Mouse (Mus musculus) stomach, embryonic 14.5 days (tissue): ENCODE measurements at regions not wholly inside any gene's neighbourhood (a gene's known extent, or its start where the extent isn't known, plus 50 kb on each side); places are given as distances from the start of the nearest gene placed in this dataset.

ENCODE experiments used
- ATAC-seq: fragments of 200-750 bp; cut with Nextera tagmentation; 2 replicates; pipeline ENCODE4 v1.8.0; 2017; ENCODE audit warnings: low read depth, moderate TSS enrichment; ENCODE audit not compliant: insufficient number of reproducible peaks, insufficient read depth, low FRiP score
- H3K27ac ChIP-seq: fragments of 300-500 bp; sonication (generic); 2 replicates; pipeline ENCODE4 v1.5.1; 2014; ENCODE audit warnings: mild to moderate bottlenecking, low read length, moderate library complexity, mixed read lengths
- H3K27me3 ChIP-seq: fragments of 300-500 bp; sonication (generic); 2 replicates; pipeline ENCODE4 v1.6.1; 2014; ENCODE audit warnings: low read length, control low read depth, mixed read lengths; ENCODE audit not compliant: control insufficient read depth, insufficient read depth
- H3K36me3 ChIP-seq: fragments of 300-500 bp; sonication (generic); 2 replicates; pipeline ENCODE4 v1.6.1; 2014; ENCODE audit warnings: mild to moderate bottlenecking, control low read depth, low read length, moderate library complexity, mixed read lengths; ENCODE audit not compliant: control insufficient read depth, insufficient read depth
- H3K4me1 ChIP-seq: fragments of 300-500 bp; sonication (generic); 2 replicates; pipeline ENCODE4 v1.6.1; 2014; ENCODE audit warnings: low read length, control low read depth, mixed read lengths; ENCODE audit not compliant: control insufficient read depth, insufficient read depth
- H3K4me2 ChIP-seq: fragments of 300-500 bp; sonication (generic); replicated peaks from 2 replicates; pipeline ENCODE4 v1.6.1; 2014; ENCODE audit warnings: low read depth, low read length, control low read depth
- H3K4me3 ChIP-seq: fragments of 300-500 bp; sonication (generic); 2 replicates; pipeline ENCODE4 v1.5.1; 2014; ENCODE audit warnings: low read depth, low read length, control low read depth
- H3K9ac ChIP-seq: fragments of 300-500 bp; sonication (generic); replicated peaks from 2 replicates; pipeline ENCODE4 v1.6.1; 2014; ENCODE audit warnings: low read depth, mild to moderate bottlenecking, control low read depth, low read length, moderate library complexity, mixed read lengths
- H3K9me3 ChIP-seq: fragments of 300-500 bp; sonication (generic); 2 replicates; pipeline ENCODE4 v1.6.1; 2016; ENCODE audit warnings: low read depth, low read length, control low read depth; ENCODE audit not compliant: control insufficient read depth
- WGBS: fragments of 180-500 bp; shearing (Covaris S2); extraction: QIAGEN DNeasy Blood & Tissue Kit; methylation state at CpG from one replicate; pipeline ENCODE4 v1.1.7; 2014; 5-methylcytosine and 5-hydroxymethylcytosine counted together

- no peaks in the 10 kb centered on the region for H3K27me3 ChIP-seq
- no peak overlapping the region for H3K27ac ChIP-seq
- 97% methylated on average over 1 of the region's 1 CpGs for WGBS
- no peak overlapping the region for H3K4me3 ChIP-seq
- no peak overlapping the region for H3K9ac ChIP-seq
- H3K4me2 ChIP-seq = no peak overlapping the region
- no peaks in the 10 kb centered on the region for H3K9me3 ChIP-seq
- no peak for ATAC-seq
- no peaks in the 10 kb centered on the region for H3K4me1 ChIP-seq
- H3K36me3 ChIP-seq = no peaks in the 10 kb centered on the region
These were observed 150.8 kb upstream of the Syt13 start for GRCm38 (mm10) chr2:92763881-92764635.

- no peaks in the 10 kb centered on the region for H3K4me1 ChIP-seq
- H3K27ac ChIP-seq = no peak overlapping the region
- H3K9ac ChIP-seq = no peak overlapping the region
- H3K4me2 ChIP-seq = no peak overlapping the region
- no peaks in the 10 kb centered on the region for H3K36me3 ChIP-seq
- ATAC-seq = no peak
- no peaks in the 10 kb centered on the region for H3K9me3 ChIP-seq
- H3K27me3 ChIP-seq = no peaks in the 10 kb centered on the region
- WGBS = 82% methylated on average over 5 of the region's 5 CpGs
- H3K4me3 ChIP-seq = no peak overlapping the region
These were observed 147.4 kb upstream of the Syt13 start for GRCm38 (mm10) chr2:92767476-92768005.

- H3K9ac ChIP-seq = no peak overlapping the region
- no peaks in the 10 kb centered on the region for H3K4me1 ChIP-seq
- H3K36me3 ChIP-seq = no peaks in the 10 kb centered on the region
- WGBS = 63% methylated on average over 2 of the region's 2 CpGs
- H3K4me2 ChIP-seq = no peak overlapping the region
- H3K27ac ChIP-seq = no peak overlapping the region
- H3K4me3 ChIP-seq = no peak overlapping the region
- ATAC-seq = no peak
- H3K9me3 ChIP-seq = no peaks in the 10 kb centered on the region
- no peaks in the 10 kb centered on the region for H3K27me3 ChIP-seq
These were observed 146.8 kb upstream of the Syt13 start for GRCm38 (mm10) chr2:92768088-92768487.

DNA sequence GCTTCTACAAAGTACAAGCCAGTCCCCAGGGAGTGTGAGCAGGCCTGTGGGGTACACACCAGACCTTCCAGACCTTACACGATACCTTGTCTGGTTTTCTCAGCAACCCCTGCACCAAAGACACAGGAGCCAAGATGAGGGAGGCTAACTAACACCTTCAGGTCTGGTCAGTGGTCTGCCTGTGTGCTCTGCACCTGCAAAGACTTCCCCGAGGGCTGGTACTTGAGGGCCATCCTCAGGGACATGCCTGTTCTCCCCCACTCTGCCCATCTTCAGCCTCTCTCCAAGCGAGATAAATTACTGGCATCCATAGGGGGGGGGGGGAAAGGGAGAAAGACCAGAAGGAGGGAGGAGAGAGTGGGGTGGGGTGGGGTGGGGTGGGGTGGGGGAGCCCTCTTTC, 145.8 kb upstream of the Syt13 start:
- H3K27ac ChIP-seq = no peak overlapping the region
- H3K36me3 ChIP-seq = no peaks in the 10 kb centered on the region
- no peak overlapping the region for H3K9ac ChIP-seq
- ATAC-seq = no peak
- no peak overlapping the region for H3K4me2 ChIP-seq
- no peak overlapping the region for H3K4me3 ChIP-seq
- WGBS = 59% methylated on average over 3 of the region's 3 CpGs
- H3K27me3 ChIP-seq = no peaks in the 10 kb centered on the region
- no peaks in the 10 kb centered on the region for H3K4me1 ChIP-seq
- H3K9me3 ChIP-seq = no peaks in the 10 kb centered on the region

- Histone ChIP-seq H3K27me3 (no peaks in the 10 kb centered on the region), H3K9me3 (no peaks in the 10 kb centered on the region), H3K4me2 (no peak overlapping the region), H3K9ac (no peak overlapping the region), H3K4me1 (no peaks in the 10 kb centered on the region), H3K36me3 (no peaks in the 10 kb centered on the region), H3K4me3 (no peak overlapping the region), H3K27ac (no peak overlapping the region)
- WGBS = 79% methylated on average over 5 of the region's 5 CpGs
- no peak for ATAC-seq
These were observed 144.8 kb upstream of the Syt13 start for GRCm38 (mm10) chr2:92770098-92770497.

GRCm38 (mm10) chr2:92772623-92773022, 142.3 kb upstream of the Syt13 start:
- no peaks in the 10 kb centered on the region for H3K36me3 ChIP-seq

DNA sequence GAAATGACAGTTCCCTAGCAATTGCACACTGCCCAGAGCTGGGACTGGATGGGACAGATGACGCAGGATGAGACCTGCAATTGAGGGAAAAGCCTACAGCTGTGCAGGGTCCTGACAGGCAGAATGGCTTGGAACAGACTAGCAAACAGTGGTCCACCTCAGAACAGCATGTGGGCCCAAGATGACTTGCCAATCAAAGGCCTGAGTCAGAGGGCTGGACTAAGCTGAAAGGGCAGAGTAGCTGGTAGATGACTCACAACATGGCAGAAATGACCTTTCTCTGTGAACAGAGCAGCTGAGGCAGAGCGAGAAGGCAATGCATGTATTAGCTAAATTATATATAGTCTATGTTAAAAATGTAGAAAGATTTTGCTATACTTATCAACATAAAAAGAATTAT, 138.4 kb upstream of the Syt13 start:
- 88% methylated on average over 2 of the region's 2 CpGs for WGBS
- H3K9me3 ChIP-seq = no peaks in the 10 kb centered on the region
- no peaks in the 10 kb centered on the region for H3K4me1 ChIP-seq
- no peak for ATAC-seq
- no peak overlapping the region for H3K4me3 ChIP-seq
- H3K27me3 ChIP-seq = no peaks in the 10 kb centered on the region
- no peaks in the 10 kb centered on the region for H3K36me3 ChIP-seq
- H3K9ac ChIP-seq = no peak overlapping the region
- H3K27ac ChIP-seq = no peak overlapping the region
- H3K4me2 ChIP-seq = no peak overlapping the region

More at GRCm38 (mm10) chr2:92772623-92773022, 142.3 kb upstream of the Syt13 start:
- Histone ChIP-seq H3K4me1 (no peaks in the 10 kb centered on the region), H3K9ac (no peak overlapping the region), H3K4me2 (no peak overlapping the region), H3K27ac (no peak overlapping the region), H3K4me3 (no peak overlapping the region), H3K9me3 (no peaks in the 10 kb centered on the region), H3K27me3 (no peaks in the 10 kb centered on the region)
- 71% methylated on average over 7 of the region's 7 CpGs for WGBS
- ATAC-seq = no peak

- Histone ChIP-seq H3K9ac (no peak overlapping the region), H3K9me3 (no peaks in the 10 kb centered on the region), H3K27me3 (no peaks in the 10 kb centered on the region), H3K4me2 (no peak overlapping the region), H3K4me3 (no peak overlapping the region), H3K27ac (no peak overlapping the region), H3K36me3 (no peaks in the 10 kb centered on the region), H3K4me1 (no peaks in the 10 kb centered on the region)
- WGBS = 43% methylated on average over 1 of the region's 1 CpGs
- ATAC-seq = no peak
These were observed 135.8 kb upstream of the Syt13 start for GRCm38 (mm10) chr2:92779101-92779500.

DNA sequence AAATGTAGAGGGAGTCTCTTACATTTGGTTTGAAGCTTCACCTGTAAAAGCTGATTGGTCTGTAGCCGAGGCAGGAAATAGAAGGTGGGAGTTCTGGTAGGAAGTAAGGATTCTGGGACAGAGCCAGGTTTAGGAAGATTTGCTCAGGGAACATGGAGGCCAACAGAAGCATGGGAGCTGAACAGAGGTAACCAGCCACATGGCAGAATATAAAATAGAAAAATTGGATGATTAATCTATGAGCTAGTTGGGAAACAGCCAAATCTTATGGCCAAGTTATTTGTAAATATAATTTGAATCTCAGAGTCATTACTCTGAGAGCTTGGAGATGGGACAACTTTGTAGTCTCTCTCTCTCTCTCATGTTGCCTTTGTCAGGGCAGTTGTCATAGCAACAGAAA, 134.9 kb upstream of the Syt13 start:
- Histone ChIP-seq H3K4me3 (no peak overlapping the region), H3K9me3 (no peaks in the 10 kb centered on the region), H3K9ac (no peak overlapping the region), H3K27ac (no peak overlapping the region), H3K27me3 (no peaks in the 10 kb centered on the region), H3K4me1 (no peaks in the 10 kb centered on the region), H3K4me2 (no peak overlapping the region), H3K36me3 (no peaks in the 10 kb centered on the region)
- no peak for ATAC-seq
- WGBS = 81% methylated on average over 1 of the region's 1 CpGs
